Mouse (Mus musculus) ES-CJ7 (cell line): ENCODE data around the gene Rangap1.
"Not testable (repeated sequence)": the region's sequence is repeated elsewhere in the genome, so short reads cannot be mapped to it uniquely, and the experiment has no call there.

Experiments used
- DNase-seq: peaks from one replicate; pipeline ENCODE4 v3.0.0; 2011; ENCODE audit warnings: low read depth, low spot score

Rangap1 gene

GRCm38 (mm10) chr15:81742368-81742767 is 3.0 kb downstream of the Rangap1 start:
- peak; percentile 52 for DNase-seq

GRCm38 (mm10) chr15:81739924-81740323 is 5.4 kb downstream of the Rangap1 start:
- peak; percentile 84 for DNase-seq

- DNase-seq: no peak
Measured at GRCm38 (mm10) chr15:81739296-81739695, 6.0 kb downstream of the Rangap1 start.

- no peak for DNase-seq
Measured at GRCm38 (mm10) chr15:81735075-81735474, 10.3 kb downstream of the Rangap1 start.

- peak; percentile 98 for DNase-seq
Measured at GRCm38 (mm10) chr15:81729792-81730635, 15.3 kb downstream of the Rangap1 start.

GRCm38 (mm10) chr15:81729241-81729791 is 16.0 kb downstream of the Rangap1 start:
- DNase-seq: no peak

- no peak for DNase-seq
Measured at GRCm38 (mm10) chr15:81725965-81726364, 19.4 kb downstream of the Rangap1 start.

GRCm38 (mm10) chr15:81723653-81724052 is 21.7 kb downstream of the Rangap1 start:
- DNase-seq: no peak

- DNase-seq: peak; percentile 37
Measured at GRCm38 (mm10) chr15:81722361-81722760, 23.0 kb downstream of the Rangap1 start.

GRCm38 (mm10) chr15:81719139-81719531 is 26.2 kb downstream of the Rangap1 start:
- DNase-seq: peak; percentile 51

- peak; percentile 47 for DNase-seq
Measured at GRCm38 (mm10) chr15:81718336-81719138, 26.8 kb downstream of the Rangap1 start.

- no peak for DNase-seq
Measured at GRCm38 (mm10) chr15:81713742-81714141, 31.6 kb downstream of the Rangap1 start.

GRCm38 (mm10) chr15:81710801-81711200 is 34.5 kb downstream of the Rangap1 start:
- no peak for DNase-seq

GRCm38 (mm10) chr15:81709686-81710085 is 35.6 kb downstream of the Rangap1 start:
- no peak for DNase-seq

- DNase-seq: no peak
Measured at GRCm38 (mm10) chr15:81708991-81709390, 36.3 kb downstream of the Rangap1 start.

- no peak for DNase-seq
Measured at GRCm38 (mm10) chr15:81703094-81703489, 42.2 kb downstream of the Rangap1 start.

- DNase-seq: no peak
Measured at GRCm38 (mm10) chr15:81702306-81703093, 42.8 kb downstream of the Rangap1 start.

GRCm38 (mm10) chr15:81701350-81701749 is 44.0 kb downstream of the Rangap1 start:
- not testable (repeated sequence) for DNase-seq

- peak; percentile 89 for DNase-seq
Measured at GRCm38 (mm10) chr15:81700601-81701000, 44.7 kb downstream of the Rangap1 start.

- peak; percentile 71 for DNase-seq
Measured at GRCm38 (mm10) chr15:81700161-81700560, 45.2 kb downstream of the Rangap1 start.

GRCm38 (mm10) chr15:81698532-81698931 is 46.8 kb downstream of the Rangap1 start:
- no peak for DNase-seq
